Mouse (Mus musculus) gastrocnemius, postnatal 4 days (tissue): ENCODE measurements at regions not wholly inside any gene's neighbourhood (a gene's known extent, or its start where the extent isn't known, plus 50 kb on each side); places are given as distances from the start of the nearest gene placed in this dataset.
A peak's percentile ranks its signal among the peaks of the same experiment; 100 is the strongest.

Experiments
- DNase-seq, 2 experiments: peaks; one replicate each; pipeline ENCODE4 v3.0.0; 2021 to 2022; ENCODE audit warnings: low spot score in 2 of 2, mixed read lengths in 2 of 2

DNA sequence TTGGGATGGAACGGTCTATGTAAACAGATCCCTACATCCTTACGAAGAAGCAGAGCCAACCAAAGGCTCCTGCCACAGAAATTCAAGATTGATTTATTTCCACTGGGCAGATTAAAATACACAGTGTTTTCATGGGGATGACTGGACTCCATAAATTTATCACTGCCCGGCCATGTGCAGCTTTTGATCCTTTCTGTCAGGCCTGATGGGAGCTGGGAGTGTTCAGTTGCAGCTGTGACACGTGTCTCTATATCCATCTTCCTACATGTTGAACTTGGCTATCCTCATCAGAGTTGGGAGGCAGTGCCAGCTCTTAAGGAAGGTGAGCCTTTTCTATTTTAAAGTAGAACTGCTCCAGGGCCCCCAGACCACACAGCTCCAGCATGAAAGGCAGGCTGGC, 218.9 kb downstream of the Wdr11 start:
- no peak for DNase-seq

- no peak for DNase-seq
These were observed 222.6 kb downstream of the Wdr11 start for GRCm38 (mm10) chr7:129814149-129814860.

GRCm38 (mm10) chr7:129818833-129819232, 227.2 kb downstream of the Wdr11 start:
- DNase-seq, result no peak

GRCm38 (mm10) chr7:129819651-129820050, 228.0 kb downstream of the Wdr11 start:
- DNase-seq, result no peak

DNA sequence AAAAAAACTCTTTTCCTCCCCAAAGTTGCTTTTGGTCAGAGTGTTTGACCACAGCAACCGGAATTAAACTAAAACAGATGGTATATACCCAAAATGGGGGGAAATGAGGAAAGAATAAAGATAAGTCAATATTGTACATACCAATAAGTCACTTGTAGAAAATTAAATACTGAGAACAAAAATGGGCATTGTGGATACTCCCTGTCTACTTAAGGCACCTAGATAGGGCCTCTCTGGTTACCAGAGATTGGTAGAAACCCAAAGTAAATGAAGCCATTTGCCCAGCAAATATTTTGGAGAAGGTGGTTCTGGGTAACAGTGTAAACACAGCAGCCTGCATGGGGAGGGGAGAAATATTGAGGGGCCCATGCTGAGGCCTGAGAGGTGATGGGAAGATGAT, 237.3 kb downstream of the Wdr11 start:
- DNase-seq, result no peak

DNA sequence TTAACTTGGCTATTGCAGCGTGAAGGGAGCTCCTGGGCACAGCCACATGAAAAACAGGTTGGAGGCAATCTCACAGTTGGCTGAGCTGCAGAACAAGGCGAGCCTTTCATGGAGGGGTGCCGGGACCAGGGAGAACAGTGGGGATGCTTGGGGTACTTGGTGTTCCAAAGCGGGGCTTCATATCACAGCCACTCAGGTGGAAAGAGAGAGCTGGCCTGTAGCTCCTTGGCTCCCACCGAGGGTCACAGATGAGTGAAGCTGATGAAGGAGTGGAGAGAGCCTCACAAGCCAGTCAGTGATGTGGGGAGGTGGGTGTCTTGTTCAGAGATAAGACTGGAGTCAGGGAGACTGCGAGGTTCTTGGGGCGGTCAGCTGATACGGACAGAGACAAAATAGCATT, 241.2 kb downstream of the Wdr11 start:
- DNase-seq, result no peak

GRCm38 (mm10) chr7:129842303-129843122, 250.8 kb downstream of the Wdr11 start:
- DNase-seq, result no peak

DNA sequence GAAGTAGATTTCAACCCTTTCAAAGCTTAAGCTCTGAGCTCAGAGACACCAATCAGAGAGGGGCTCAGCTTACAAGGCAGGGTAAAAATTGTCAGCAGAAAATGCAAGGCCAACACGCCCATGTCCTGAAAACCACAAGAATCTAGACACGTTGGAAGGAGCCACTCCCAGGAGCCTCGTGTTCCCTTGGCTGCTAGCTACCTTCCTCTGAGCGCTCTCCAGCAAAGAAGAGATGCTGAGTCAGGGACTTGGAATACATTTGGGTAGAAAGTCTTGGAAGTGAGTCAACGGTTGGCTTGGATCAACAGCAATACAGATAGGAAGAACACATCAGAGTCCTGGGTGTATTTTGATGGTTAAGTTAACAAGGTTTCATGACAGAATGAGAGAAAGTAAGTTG, 255.5 kb downstream of the Wdr11 start:
- peak in 1 of 2 experiments; percentile 10 for DNase-seq

DNA sequence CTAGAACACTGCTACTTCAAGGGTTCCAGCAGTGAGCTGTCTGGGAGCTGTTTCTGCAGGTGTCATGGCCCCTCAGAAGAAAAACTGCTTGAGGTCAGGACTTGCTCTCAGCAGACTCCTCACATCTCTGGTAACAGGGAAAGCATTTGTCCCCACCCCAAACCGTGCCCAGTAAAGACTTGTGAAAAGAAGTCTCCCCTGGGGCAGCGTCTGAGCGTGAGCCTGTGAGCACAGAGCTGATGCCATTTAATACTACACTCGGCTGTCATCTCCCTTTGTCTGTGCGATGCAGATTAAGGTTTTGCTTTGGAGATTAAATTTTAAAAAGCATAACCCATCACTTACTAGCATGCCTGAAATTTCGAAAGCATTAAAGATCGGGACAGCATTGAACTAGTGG, 261.9 kb downstream of the Wdr11 start:
- DNase-seq, result no peak

GRCm38 (mm10) chr7:129854942-129855341, 263.3 kb downstream of the Wdr11 start:
- DNase-seq, result no peak

GRCm38 (mm10) chr7:129862966-129863365, 271.3 kb downstream of the Wdr11 start:
- DNase-seq, result no peak

DNA sequence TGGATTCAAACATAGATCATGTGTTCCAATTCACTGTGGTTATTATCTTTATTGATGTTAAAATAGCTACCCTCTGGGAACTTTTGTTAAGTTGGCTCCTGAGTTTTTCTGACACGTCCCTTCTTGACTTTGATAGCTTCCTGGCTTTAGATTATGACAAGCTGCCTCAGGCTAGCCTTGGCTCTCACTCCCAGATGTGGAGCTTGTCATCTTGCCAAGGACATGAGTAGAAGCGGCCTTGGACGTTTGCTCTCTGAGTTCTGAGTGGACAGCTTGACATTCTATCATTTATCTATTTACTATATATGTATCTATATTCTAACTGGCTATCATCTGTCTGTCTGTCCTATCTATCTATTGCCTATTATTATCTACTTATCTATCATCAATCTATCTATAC, 273.9 kb downstream of the Wdr11 start:
- no peak for DNase-seq

DNA sequence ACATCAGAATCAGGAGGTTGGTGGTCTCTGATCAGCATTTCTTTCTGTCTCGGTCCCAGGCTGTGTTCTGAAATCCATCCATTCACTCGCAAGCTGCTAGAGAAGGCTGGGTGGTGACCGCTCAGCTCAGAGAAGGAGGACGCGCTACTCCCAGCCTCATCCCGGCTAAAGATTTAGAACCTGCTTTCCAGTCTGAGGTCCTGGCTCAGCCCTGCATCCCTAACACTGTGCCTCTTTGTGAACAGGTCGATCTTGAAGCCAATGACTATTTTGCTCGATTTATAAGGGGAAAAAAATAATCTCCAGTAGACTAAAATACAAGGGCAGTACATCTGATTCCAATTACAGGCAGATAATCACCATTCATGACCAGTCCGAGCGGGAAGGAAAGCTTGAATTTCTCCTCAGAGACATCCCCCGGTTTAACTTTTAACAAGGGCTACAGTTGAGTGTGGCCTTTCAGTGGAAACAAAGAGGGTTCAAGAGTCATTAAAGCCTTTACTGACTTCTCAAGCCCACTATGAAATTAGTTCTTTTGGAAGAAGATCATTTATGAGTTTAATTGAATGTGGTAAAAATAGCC, 280.6 kb downstream of the Wdr11 start:
- DNase-seq, result no peak

DNA sequence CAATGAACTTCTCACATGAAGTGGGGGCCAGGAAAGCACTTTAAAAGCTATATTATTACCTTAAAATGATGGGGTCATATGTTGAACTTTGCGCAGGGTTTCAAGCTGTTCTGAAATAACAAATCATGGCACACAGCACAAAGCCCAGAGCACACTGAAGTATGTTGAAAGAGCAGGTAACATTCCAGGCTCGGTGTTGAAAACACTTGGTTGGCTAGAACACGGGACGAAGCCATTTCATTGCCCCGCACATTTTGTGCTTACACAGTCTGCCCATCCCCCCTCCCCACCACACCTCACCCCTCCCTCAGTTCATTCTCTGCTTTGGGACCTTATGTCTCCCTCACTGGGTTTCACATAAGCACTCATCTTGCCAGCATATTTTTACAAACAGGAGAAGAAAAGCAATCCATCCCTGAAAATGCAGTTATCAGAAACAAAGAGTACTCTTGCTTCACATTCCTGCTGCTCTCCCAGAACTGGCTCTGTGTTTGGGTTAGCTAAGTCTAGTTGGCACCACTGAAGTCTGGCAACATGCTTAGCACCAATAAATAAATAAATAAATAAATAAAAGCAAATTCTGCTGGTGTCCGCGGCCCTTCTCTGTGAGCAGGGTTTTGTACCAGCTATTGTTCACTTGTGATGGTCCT, 284.7 kb downstream of the Wdr11 start:
- DNase-seq, result no peak

DNA sequence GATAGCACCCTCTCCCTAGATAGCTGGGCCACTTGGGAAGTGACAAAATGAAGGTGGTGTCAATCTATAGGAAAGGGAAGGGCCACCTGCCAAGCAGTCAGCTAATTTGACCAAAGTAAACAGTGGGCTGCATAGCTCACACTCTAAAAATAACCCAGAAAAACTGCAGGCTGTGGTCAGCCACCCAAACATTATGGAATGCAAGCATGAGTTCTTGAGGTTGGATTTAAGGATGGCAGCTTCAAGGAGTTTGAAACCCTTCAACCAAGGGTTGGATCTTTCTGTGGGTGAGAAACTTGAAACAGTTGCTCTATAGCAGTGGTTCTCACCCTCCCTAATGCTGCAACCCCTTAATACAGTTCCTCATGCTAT, 285.2 kb downstream of the Wdr11 start:
- no peak for DNase-seq

DNA sequence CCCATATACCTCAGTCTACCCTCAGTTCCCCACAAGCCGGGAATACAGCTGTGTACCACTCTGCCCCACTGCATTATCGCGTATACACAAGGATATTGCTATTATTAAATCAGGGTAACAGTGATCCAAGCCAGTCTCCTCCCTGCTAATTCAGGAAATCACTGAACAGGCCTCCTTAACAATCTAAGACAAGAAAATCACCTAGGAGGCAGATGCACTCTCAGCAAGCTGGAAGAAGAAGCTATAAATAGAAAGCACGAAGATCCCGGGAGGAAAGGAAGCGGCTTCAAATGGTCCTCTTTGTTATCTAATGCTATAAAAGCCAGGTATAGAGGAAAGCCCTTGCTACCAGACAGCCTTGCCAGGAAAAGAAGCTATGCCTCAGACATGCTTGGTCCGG, 304.6 kb downstream of the Wdr11 start:
- DNase-seq, result no peak

DNA sequence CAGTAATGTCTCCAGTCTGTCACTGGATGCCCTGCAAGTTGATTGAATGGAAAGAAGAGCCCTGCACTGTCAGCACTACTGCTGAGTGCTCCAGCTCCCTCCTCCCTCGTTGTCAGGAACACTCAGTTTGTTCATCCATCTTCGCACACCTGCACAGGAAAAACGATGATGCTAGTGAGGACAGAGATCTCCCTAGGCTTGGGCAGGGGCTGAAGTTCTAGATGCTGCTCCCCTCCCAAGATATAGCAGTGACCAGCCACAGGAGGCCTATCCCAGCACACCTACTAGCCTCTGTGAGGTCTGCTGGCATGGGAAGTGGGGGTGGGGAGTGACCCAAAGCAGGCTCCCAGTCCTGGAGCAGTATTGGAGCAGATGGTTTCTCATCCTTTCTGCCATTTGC, 305.8 kb downstream of the Wdr11 start:
- DNase-seq, result no peak

DNA sequence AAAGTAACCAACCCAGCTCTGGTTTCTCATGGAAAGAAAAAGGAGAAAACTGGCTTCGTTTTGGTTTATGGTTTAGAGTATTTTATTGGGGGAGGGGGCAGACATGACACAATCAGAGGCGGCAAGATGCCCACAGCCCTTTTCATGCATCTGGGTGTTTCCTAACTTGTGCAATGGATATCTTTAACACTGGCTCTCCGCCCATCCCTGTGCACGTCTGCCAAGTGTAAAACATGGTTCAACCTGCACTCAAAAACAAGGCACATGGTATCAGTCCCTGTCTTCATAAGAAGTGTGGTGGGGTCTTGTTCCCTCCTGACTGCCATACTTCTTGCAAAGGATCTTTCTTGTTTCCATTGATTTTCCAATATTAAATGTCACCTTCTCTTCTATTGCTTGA, 310.6 kb downstream of the Wdr11 start:
- no peak for DNase-seq

DNA sequence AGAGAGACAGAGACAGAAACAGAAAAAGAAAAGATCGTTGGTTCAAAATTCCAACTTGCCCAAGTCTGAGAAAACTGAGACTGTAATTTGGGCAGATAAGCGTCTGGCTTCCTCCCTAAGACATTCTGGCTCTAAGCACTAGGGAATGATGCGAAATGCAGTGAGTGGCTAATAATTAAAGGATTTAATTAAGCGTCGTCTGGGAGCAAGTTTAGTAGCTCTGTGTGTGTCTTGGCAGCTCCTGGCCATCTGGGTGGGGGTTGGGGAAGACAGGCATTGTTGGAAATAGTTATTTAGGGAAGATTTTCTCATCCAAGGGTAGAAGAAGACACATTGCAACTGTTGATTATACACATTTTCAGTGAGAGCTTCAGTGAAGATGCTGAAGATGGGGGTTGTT, 311.5 kb downstream of the Wdr11 start:
- DNase-seq, result no peak

DNA sequence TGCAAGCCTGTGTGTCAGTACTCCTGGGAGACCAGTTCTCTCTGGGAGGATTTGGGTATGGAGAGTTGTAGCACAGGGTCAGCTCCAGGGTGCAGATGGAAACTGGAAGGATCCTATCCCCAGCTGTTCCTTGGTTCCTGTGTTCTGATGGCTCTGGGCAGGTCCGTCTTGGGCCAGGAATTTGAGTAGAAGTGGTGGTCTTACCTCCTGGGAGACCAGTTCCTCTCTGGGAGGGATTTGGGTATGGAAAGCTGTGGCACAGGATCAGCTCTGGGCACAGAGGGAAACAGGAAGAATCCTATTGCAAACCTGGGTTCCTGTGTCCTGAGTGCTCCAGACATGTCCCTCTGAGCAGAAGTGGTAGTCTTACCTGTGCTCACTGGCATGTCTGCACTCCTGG, 314.5 kb downstream of the Wdr11 start:
- no peak for DNase-seq

- DNase-seq, result no peak
These were observed 317.2 kb downstream of the Wdr11 start for GRCm38 (mm10) chr7:129908826-129909225.

DNA sequence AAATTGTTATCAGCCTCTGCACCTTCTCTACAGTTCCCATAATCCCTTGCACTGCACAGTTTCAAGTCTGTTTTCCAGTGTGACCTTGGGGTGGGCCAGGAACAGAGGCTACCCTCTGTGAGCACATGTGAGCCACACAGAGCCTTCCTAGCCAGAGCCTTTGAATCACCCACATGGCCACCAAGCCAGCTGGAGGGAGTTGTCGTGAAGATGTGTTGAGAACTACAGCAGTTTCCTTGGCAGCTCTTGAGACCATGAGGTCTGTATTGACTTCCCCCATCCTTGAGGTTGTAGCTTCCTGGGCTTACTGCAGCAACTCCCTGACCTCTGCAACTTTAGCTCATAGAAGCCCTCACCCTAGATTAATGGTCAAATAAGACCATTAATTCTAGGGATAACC, 318.1 kb downstream of the Wdr11 start:
- no peak for DNase-seq
